Mouse (Mus musculus) heart, embryonic 11.5 days (tissue): ENCODE results near the gene Ctdsp1. TPM values are rescaled to one million over a fixed set of nuclear protein-coding genes. Genes with fewer than 3 reads are reported as not detected.

Experiments
- ATAC-seq: fragments of 200-750 bp; cut with Nextera tagmentation; replicated peaks from 2 replicates; pipeline ENCODE4 v1.8.0; 2017; ENCODE audit warnings: moderate library complexity; ENCODE audit not compliant: insufficient number of reproducible peaks, low FRiP score, low TSS enrichment
- H3K27ac ChIP-seq: fragments of 300-500 bp; sonication (generic); 2 replicates; pipeline ENCODE4 v1.5.1; 2014; ENCODE audit warnings: mild to moderate bottlenecking, low read depth, low read length
- H3K27me3 ChIP-seq: fragments of 300-500 bp; sonication (generic); 2 replicates; pipeline ENCODE4 v1.6.1; 2014; ENCODE audit warnings: mild to moderate bottlenecking, low read length, mixed read lengths; ENCODE audit not compliant: control insufficient read depth, insufficient read depth
- H3K36me3 ChIP-seq: fragments of 300-500 bp; sonication (generic); 2 replicates; pipeline ENCODE4 v1.6.1; 2014; ENCODE audit warnings: mild to moderate bottlenecking, low read length, moderate library complexity, mixed read lengths; ENCODE audit not compliant: control insufficient read depth, insufficient read depth
- H3K4me1 ChIP-seq: fragments of 300-500 bp; sonication (generic); 2 replicates; pipeline ENCODE4 v1.6.1; 2014; ENCODE audit warnings: low read length; ENCODE audit not compliant: control insufficient read depth, insufficient read depth
- H3K4me2 ChIP-seq: fragments of 300-500 bp; sonication (generic); 2 replicates; pipeline ENCODE4 v1.6.1; 2014; ENCODE audit warnings: mild to moderate bottlenecking, moderate library complexity
- H3K4me3 ChIP-seq: fragments of 300-500 bp; sonication (generic); 2 replicates; pipeline ENCODE4 v1.5.1; 2014; ENCODE audit warnings: low read depth, low read length
- H3K9ac ChIP-seq: fragments of 300-500 bp; sonication (generic); 2 replicates; pipeline ENCODE4 v1.6.1; 2014; ENCODE audit warnings: mild to moderate bottlenecking, low read depth, low read length, moderate library complexity
- H3K9me3 ChIP-seq: fragments of 300-500 bp; sonication (generic); replicated peaks from 2 replicates; pipeline ENCODE4 v1.6.1; 2016; ENCODE audit warnings: low read length; ENCODE audit not compliant: control insufficient read depth
- WGBS: fragments of 180-500 bp; shearing (Covaris S2); extraction: QIAGEN DNeasy Blood & Tissue Kit; methylation state at CpG from one replicate; pipeline ENCODE4 v1.1.7; 2014; ENCODE audit not compliant: insufficient replicate concordance; 5-methylcytosine and 5-hydroxymethylcytosine counted together
- polyA plus RNA-seq: library from polyadenylated mRNA; unstranded; fragments of >200 nt; fragmentation: Nextera tagmentation; extraction: Ambion mirVana; gene quantifications from 2 replicates; pipeline ENCODE4 v1.2.1, GENCODE M21; 2014

Ctdsp1 gene
- polyA plus RNA-seq, 1 experiment from 2014 or later: 59.6 TPM

GRCm38 (mm10) chr1:74408589-74409504 lies 17.5 kb downstream of the Ctdsp1 start, which contains the start of gene Vil1:
Gene Vil1, plus strand, starts transcription at chr1:74409376.
- H3K9ac ChIP-seq: no peak within 1 kb of the TSS
- H3K4me1 ChIP-seq: no peaks in the 10 kb centered on the region
- no peaks in the 10 kb centered on the region for H3K27me3 ChIP-seq
- peak; percentile 42; the same call in 1 of the 2 replicates for ATAC-seq
- no peak within 1 kb of the TSS for H3K4me2 ChIP-seq
- no peak within 1 kb of the TSS for H3K4me3 ChIP-seq
- H3K27ac ChIP-seq: no peak within 1 kb of the TSS
- H3K9me3 ChIP-seq: no peaks in the 10 kb centered on the region
- 44% methylated on average over 15 of the region's 15 CpGs for WGBS
- H3K36me3 ChIP-seq: no peaks in the 10 kb centered on the region

GRCm38 (mm10) chr1:74411753-74412325 lies 20.5 kb downstream of the Ctdsp1 start:
- Histone ChIP-seq H3K27me3 (no peaks in the 10 kb centered on the region), H3K4me3 (no peak overlapping the region), H3K4me1 (no peaks in the 10 kb centered on the region), H3K9me3 (no peaks in the 10 kb centered on the region), H3K4me2 (no peak overlapping the region), H3K27ac (no peak overlapping the region), H3K9ac (no peak overlapping the region), H3K36me3 (no peaks in the 10 kb centered on the region)
- ATAC-seq: no peak
- 49% methylated on average over 2 of the region's 2 CpGs for WGBS

DNA sequence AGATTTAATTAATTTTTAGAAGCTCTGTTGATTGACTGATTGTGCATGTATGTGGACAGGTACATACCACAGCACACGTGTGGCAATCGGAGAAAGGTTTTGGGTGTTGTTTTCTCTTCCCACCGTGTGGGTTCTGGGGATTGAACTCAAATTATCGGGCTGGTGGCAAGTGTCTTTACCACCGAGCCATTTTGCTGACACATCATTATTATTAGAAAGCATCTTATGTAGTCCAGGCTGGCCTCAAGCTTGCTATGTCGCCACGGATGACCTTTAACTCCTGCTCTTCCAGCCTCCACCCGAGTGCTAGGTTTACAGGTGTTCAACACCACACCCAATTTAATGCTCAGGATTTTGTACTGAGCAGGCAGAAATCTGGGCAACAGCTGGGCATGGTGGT lies 21.4 kb downstream of the Ctdsp1 start:
- 83% methylated on average over 8 of the region's 8 CpGs for WGBS
- Histone ChIP-seq H3K27ac (no peak overlapping the region), H3K4me2 (no peak overlapping the region), H3K27me3 (no peaks in the 10 kb centered on the region), H3K4me1 (no peaks in the 10 kb centered on the region), H3K36me3 (no peaks in the 10 kb centered on the region), H3K9ac (no peak overlapping the region), H3K9me3 (no peaks in the 10 kb centered on the region), H3K4me3 (no peak overlapping the region)
- ATAC-seq: no peak

DNA sequence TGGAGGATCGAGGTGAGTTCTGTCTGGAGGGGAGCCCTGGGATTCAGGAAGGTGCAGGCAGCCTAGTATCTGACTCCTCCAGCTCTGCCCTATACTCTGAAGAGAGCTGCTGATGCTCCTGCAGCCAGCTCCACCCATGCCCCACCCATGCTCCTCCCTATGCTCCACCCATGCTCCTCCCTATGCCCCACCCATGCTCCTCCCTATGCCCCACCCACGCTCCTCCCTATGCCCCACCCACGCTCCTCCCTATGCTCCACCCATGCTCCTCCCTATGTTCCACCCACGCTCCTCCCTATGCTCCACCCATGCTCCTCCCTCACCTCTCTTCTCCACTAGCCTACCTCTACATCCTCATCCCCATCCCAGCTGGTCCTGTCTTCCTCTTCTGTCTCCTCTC lies 23.8 kb downstream of the Ctdsp1 start:
- no peaks in the 10 kb centered on the region for H3K27me3 ChIP-seq
- H3K4me1 ChIP-seq: 0 out of 2 replicates have a peak, but pooled peaks cover 3% of the 10 kb centered on the region
- no peaks in the 10 kb centered on the region for H3K9me3 ChIP-seq
- no peak overlapping the region for H3K27ac ChIP-seq
- peak; percentile 53; the same call in 1 of the 2 replicates for ATAC-seq
- no peak overlapping the region for H3K4me2 ChIP-seq
- H3K36me3 ChIP-seq: no peaks in the 10 kb centered on the region
- H3K9ac ChIP-seq: no peak overlapping the region
- H3K4me3 ChIP-seq: no peak overlapping the region
- 34% methylated on average over 4 of the region's 4 CpGs for WGBS

DNA sequence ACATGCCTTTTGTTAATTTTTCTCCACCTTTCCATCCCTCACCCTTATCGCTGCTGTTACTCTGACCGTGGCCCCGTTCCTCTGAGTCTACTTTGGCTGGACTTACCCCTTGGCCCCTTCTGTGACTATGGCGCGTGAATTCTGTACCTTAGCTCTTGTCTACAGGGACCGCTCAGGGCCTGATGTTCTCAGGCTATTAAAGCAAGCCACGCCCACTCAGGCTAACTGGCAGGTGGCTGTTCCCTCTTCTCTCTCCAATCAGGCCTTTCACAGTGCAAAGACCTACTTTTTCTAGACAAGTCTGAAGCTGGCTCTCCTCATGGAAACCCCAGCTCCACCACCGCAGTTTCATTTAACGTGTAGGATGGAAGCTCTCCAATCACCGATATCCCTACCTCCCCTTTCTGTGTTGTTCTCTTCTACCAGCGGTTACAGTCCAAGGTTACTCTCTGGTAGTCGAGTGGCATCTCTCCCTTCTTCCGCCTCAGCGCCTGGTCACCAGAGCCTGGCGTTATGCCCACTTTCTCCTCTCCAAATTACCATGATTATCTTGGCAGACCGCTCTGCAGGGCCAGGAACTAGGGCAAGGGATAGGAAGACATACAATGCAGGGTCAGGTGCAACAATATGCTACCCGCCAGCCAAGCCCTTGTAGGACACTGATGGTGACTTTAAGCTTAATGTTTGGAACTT lies 27.6 kb downstream of the Ctdsp1 start:
- Histone ChIP-seq H3K27ac (no peak overlapping the region), H3K36me3 (no peaks in the 10 kb centered on the region), H3K4me3 (no peak overlapping the region), H3K9me3 (no peaks in the 10 kb centered on the region), H3K4me1 (peaks cover 17% of the 10 kb centered on the region), H3K27me3 (no peaks in the 10 kb centered on the region), H3K4me2 (no peak overlapping the region), H3K9ac (no peak overlapping the region)
- ATAC-seq: no peak
- 82% methylated on average over 17 of the region's 17 CpGs for WGBS

DNA sequence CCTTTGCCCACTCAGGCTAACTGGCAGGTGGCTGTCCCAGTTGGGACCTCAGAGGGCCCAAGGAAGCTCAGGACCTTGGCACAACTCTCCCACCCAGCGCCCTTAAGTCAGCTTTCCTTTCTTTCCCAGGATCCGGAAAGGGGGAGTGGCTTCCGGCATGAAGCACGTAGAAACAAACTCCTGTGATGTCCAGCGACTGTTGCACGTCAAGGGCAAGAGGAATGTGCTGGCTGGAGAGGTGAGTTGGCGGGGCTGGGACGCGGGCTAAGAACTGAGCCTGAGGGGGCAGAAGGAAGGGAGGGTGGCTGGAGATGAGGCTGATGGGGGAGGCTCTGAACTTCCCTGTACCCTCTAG lies 28.1 kb downstream of the Ctdsp1 start:
- H3K9ac ChIP-seq: no peak overlapping the region
- H3K27me3 ChIP-seq: no peaks in the 10 kb centered on the region
- no peak overlapping the region for H3K27ac ChIP-seq
- no peaks in the 10 kb centered on the region for H3K9me3 ChIP-seq
- WGBS: 48% methylated on average over 9 of the region's 9 CpGs
- H3K36me3 ChIP-seq: no peaks in the 10 kb centered on the region
- no peak overlapping the region for H3K4me2 ChIP-seq
- H3K4me3 ChIP-seq: no peak overlapping the region
- H3K4me1 ChIP-seq: peaks cover 17% of the 10 kb centered on the region
- ATAC-seq: no peak

DNA sequence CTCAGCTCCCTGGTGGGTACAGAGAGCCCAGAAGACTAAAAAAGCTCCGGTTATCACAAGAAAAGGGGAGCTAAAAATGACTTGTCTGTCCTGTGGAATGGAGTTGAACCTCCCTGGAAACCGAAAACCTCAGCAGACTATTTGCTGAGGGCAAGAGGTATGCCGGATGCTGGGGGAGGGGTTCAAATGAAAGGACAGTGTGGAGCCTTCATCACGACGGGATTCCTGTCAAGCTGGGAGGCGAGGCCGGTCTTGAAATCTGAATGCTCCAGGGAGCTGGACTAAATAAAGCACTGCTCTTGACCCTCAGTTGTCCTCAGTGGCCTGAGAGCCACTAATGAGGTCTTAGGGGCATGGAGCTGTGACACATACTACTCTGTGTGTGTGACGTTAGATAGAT lies 31.8 kb downstream of the Ctdsp1 start:
- Histone ChIP-seq H3K27me3 (no peaks in the 10 kb centered on the region), H3K4me2 (peak overlapping the region; percentile 16), H3K4me1 (peaks cover 17% of the 10 kb centered on the region), H3K4me3 (no peak overlapping the region), H3K9me3 (no peaks in the 10 kb centered on the region), H3K27ac (no peak overlapping the region), H3K36me3 (no peaks in the 10 kb centered on the region), H3K9ac (no peak overlapping the region)
- 20% methylated on average over 8 of the region's 8 CpGs for whole genome bisulfite sequencing
- no peak for ATAC-seq

GRCm38 (mm10) chr1:74425845-74426244 lies 34.5 kb downstream of the Ctdsp1 start:
- Histone ChIP-seq H3K27ac (no peak overlapping the region), H3K4me2 (no peak overlapping the region), H3K4me3 (no peak overlapping the region), H3K27me3 (no peaks in the 10 kb centered on the region), H3K36me3 (no peaks in the 10 kb centered on the region), H3K9me3 (no peaks in the 10 kb centered on the region), H3K9ac (no peak overlapping the region), H3K4me1 (peaks cover 14% of the 10 kb centered on the region)
- WGBS: 71% methylated on average over 7 of the region's 7 CpGs
- no peak for ATAC-seq
